Mouse (Mus musculus): ENCODE measurements around the gene Adamtsl5. TPM values are rescaled to one million over a fixed set of nuclear protein-coding genes. Genes with fewer than 3 reads are reported as not detected.

Gene Adamtsl5
- 12.2 and 12.8 TPM in 2 replicates for polyA plus RNA-seq (2015; fragmentation: Nextera tagmentation; extraction: Ambion mirVana)

GRCm38 (mm10) chr10:80348244-80348781 is at the start of gene Adamtsl5:
TSS of gene Adamtsl5 (minus strand) at chr10:80348412.
- H3K4me2 ChIP-seq (replicated peaks; ENCODE audit: low read depth), result peak within 1 kb of the TSS; percentile 71
- H3K4me3 ChIP-seq (ENCODE audit: low read depth, low read length), result peak within 1 kb of the TSS; percentile 49
- no peaks in the 10 kb centered on the region for H3K9me3 ChIP-seq (ENCODE audit: control insufficient read depth, low read length)
- H3K27me3 ChIP-seq (ENCODE audit: control insufficient read depth, insufficient read depth, low read length), result no peaks in the 10 kb centered on the region; the same call in 1 of the 2 replicates
- H3K4me1 ChIP-seq (replicated peaks; ENCODE audit: control insufficient read depth, insufficient read depth), result peaks cover 8% of the 10 kb centered on the region; the same call in 1 of the 2 replicates
- peak within 1 kb of the TSS; percentile 67 for H3K27ac ChIP-seq (replicated peaks)
- TF ChIP-seq CTCF (IDR thresholded peaks at IDR 0.05; ENCODE audit: low read depth) (peak; percentile 84), EP300 (optimal IDR thresholded peaks at IDR 0.05) (no peak)
- peak; percentile 72 for DNase-seq (ENCODE audit: low spot score)
- ATAC-seq (ENCODE audit: low FRiP score, low TSS enrichment), result peak; percentile 50
- WGBS, result under 1% methylated on average over 41 of the region's 42 CpGs
- H3K9ac ChIP-seq (ENCODE audit: low read length), result peak within 1 kb of the TSS; percentile 61
- no peaks in the 10 kb centered on the region for H3K36me3 ChIP-seq (ENCODE audit: control insufficient read depth, insufficient read depth, low read length)

- Histone ChIP-seq H3K4me1 (replicated peaks; ENCODE audit: control insufficient read depth, insufficient read depth) (peaks cover 3% of the 10 kb centered on the region), H3K27me3 (ENCODE audit: control insufficient read depth, insufficient read depth, low read length) (no peaks in the 10 kb centered on the region), H3K36me3 (ENCODE audit: control insufficient read depth, insufficient read depth, low read length) (peaks cover 26% of the 10 kb centered on the region), H3K9me3 (ENCODE audit: control insufficient read depth, low read length) (no peaks in the 10 kb centered on the region), H3K4me2 (replicated peaks; ENCODE audit: low read depth) (peak overlapping the region; percentile 82), H3K27ac (replicated peaks) (peak overlapping the region; percentile 99), H3K4me3 (ENCODE audit: low read depth, low read length) (peak overlapping the region; percentile 78), H3K9ac (ENCODE audit: low read length) (peak overlapping the region; percentile 23; the same call in 1 of the 2 replicates)
- ATAC-seq (ENCODE audit: low FRiP score, low TSS enrichment) (no peak), DNase-seq (ENCODE audit: low spot score) (no peak)
- 21% methylated on average over 8 of the region's 8 CpGs for WGBS
- TF ChIP-seq CTCF (IDR thresholded peaks at IDR 0.05; ENCODE audit: low read depth) (no peak), EP300 (optimal IDR thresholded peaks at IDR 0.05) (no peak)
Observed at GRCm38 (mm10) chr10:80397524-80398173, 49.4 kb upstream of the Adamtsl5 start.

- H3K9ac ChIP-seq (ENCODE audit: low read length), result no peak overlapping the region
- H3K9me3 ChIP-seq (ENCODE audit: control insufficient read depth, low read length), result no peaks in the 10 kb centered on the region
- no peaks in the 10 kb centered on the region for H3K27me3 ChIP-seq (ENCODE audit: control insufficient read depth, insufficient read depth, low read length)
- ATAC-seq (ENCODE audit: low FRiP score, low TSS enrichment) (no peak), DNase-seq (ENCODE audit: low spot score) (no peak)
- 0 out of 2 replicates have a peak overlapping the region, but pooled peaks have one; percentile 78 for H3K4me3 ChIP-seq (ENCODE audit: low read depth, low read length)
- WGBS, result 76% methylated on average over 11 of the region's 11 CpGs
- peak overlapping the region; percentile 99 for H3K27ac ChIP-seq (replicated peaks)
- H3K4me2 ChIP-seq (replicated peaks; ENCODE audit: low read depth), result no peak overlapping the region
- TF ChIP-seq CTCF (IDR thresholded peaks at IDR 0.05; ENCODE audit: low read depth) (no peak), EP300 (optimal IDR thresholded peaks at IDR 0.05) (no peak)
- H3K4me1 ChIP-seq (replicated peaks; ENCODE audit: control insufficient read depth, insufficient read depth), result peaks cover 3% of the 10 kb centered on the region
- H3K36me3 ChIP-seq (ENCODE audit: control insufficient read depth, insufficient read depth, low read length), result peaks cover 27% of the 10 kb centered on the region
Observed at GRCm38 (mm10) chr10:80396822-80397523, 48.8 kb upstream of the Adamtsl5 start.

GRCm38 (mm10) chr10:80395025-80395627 is 46.9 kb upstream of the Adamtsl5 start:
- Histone ChIP-seq H3K27me3 (ENCODE audit: control insufficient read depth, insufficient read depth, low read length) (no peaks in the 10 kb centered on the region), H3K9ac (ENCODE audit: low read length) (no peak overlapping the region), H3K9me3 (ENCODE audit: control insufficient read depth, low read length) (no peaks in the 10 kb centered on the region), H3K27ac (replicated peaks) (no peak overlapping the region), H3K36me3 (ENCODE audit: control insufficient read depth, insufficient read depth, low read length) (peaks cover 24% of the 10 kb centered on the region), H3K4me3 (ENCODE audit: low read depth, low read length) (no peak overlapping the region), H3K4me2 (replicated peaks; ENCODE audit: low read depth) (no peak overlapping the region), H3K4me1 (replicated peaks; ENCODE audit: control insufficient read depth, insufficient read depth) (peaks cover under 1% of the 10 kb centered on the region)
- no peak for ATAC-seq (ENCODE audit: low FRiP score, low TSS enrichment)
- TF ChIP-seq EP300 (optimal IDR thresholded peaks at IDR 0.05) (no peak), CTCF (IDR thresholded peaks at IDR 0.05; ENCODE audit: low read depth) (no peak)
- DNase-seq (ENCODE audit: low spot score), result no peak
- WGBS, result 95% methylated on average over 35 of the region's 35 CpGs

GRCm38 (mm10) chr10:80392687-80393086 is 44.5 kb upstream of the Adamtsl5 start:
- Histone ChIP-seq H3K27ac (replicated peaks) (no peak overlapping the region), H3K9me3 (ENCODE audit: control insufficient read depth, low read length) (no peaks in the 10 kb centered on the region), H3K27me3 (ENCODE audit: control insufficient read depth, insufficient read depth, low read length) (no peaks in the 10 kb centered on the region), H3K36me3 (ENCODE audit: control insufficient read depth, insufficient read depth, low read length) (peaks cover 24% of the 10 kb centered on the region), H3K4me1 (replicated peaks; ENCODE audit: control insufficient read depth, insufficient read depth) (no peaks in the 10 kb centered on the region; the same call in 1 of the 2 replicates), H3K4me3 (ENCODE audit: low read depth, low read length) (no peak overlapping the region), H3K9ac (ENCODE audit: low read length) (no peak overlapping the region), H3K4me2 (replicated peaks; ENCODE audit: low read depth) (no peak overlapping the region)
- DNase-seq (ENCODE audit: low spot score) (no peak), ATAC-seq (ENCODE audit: low FRiP score, low TSS enrichment) (no peak)
- TF ChIP-seq EP300 (optimal IDR thresholded peaks at IDR 0.05), result no peak
- TF ChIP-seq CTCF (IDR thresholded peaks at IDR 0.05; ENCODE audit: low read depth), result no peak
- WGBS, result 91% methylated on average over 5 of the region's 5 CpGs
